Mouse (Mus musculus) lung, postnatal 4 days (tissue): ENCODE results near the gene Ldhd.

ENCODE experiments used
- DNase-seq, 2 experiments: peaks; one replicate each; pipeline ENCODE4 v3.0.0; 2021

The Ldhd gene

DNA sequence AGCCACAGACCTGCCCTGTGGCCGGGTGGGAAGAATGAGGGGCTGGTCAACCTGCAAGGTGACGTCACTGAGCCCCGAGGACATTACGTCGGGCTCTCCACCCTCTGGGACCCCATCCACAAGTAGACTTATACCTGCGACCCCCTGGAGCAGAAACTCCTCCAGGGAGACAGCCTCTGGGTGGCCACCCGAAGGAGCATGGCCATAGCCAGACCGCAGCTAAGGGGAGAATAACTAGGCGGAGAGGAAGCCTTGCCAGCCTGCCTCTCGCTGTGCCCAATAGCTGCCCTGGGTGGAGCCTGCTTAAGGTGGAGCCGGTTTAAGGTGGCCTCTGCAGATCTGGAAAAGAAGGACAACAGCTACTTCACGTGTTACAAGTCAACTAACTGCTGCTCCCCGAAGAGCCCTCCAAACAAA is at the start of gene Ldhd:
Gene Ldhd (minus strand): TSS at position 270 of the 417 bp plus-strand sequence.
- DNase-seq, result peak; percentile 52 to 56

- no peak for DNase-seq
Measured at GRCm38 (mm10) chr8:111678848-111679247, 48.7 kb upstream of the Ldhd start.

DNA sequence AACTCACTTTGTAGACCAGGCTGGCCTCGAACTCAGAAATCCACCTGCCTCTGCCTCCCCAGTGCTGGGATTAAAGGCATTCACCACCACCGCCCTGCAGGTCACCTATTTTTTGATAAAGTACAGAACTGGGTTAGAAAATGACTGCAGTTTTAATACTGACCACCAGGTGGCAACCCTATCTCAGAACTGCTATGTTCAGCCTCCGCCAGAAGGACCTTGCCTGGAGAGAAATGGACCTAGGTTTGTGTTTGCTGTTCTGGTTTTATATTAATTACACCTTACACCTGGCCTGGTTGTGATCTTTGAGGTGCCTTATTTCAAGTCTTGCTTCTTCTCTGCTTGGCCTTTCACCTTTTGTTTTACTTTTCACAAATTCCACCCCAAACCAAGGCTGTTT is 47.9 kb upstream of the Ldhd start:
- peak in 1 of 2 experiments; percentile 72 for DNase-seq

DNA sequence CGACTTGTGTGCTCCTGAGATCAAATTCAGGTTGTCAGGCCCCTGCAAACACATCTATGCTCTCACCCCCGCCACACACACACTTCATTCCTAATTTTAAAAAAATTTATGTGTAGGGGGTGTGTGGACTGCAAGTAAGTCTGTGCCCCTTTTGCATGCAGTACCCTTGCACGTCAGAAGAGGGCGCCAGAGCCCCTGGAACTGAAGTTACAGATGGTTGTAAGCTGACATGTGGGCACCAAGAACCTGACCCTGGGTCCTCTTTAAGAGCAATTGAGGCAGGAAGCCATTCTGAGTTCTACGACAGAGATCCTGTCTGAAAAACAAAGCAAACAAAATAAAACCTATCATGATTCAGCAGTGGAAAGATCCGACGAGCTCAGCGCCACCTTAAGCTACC is 46.1 kb upstream of the Ldhd start:
- DNase-seq, result no peak

DNA sequence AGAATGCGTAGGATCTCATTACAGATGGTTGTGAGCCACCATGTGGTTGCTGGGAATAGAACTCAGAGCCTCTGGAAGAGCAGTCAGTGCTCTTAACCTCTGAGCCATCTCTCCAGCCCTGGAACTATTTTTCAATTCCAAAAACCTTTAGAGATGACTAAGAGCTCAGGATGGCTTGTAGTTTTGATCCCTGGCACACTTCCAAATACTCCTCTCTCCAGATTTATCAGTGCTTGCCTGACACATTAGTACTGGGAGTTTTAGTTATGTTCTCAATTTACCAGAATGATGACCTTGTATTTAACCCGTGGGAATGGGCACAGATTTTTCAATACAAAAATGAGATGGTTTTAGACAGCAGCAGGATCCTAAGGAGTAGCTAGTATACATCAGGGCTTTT is 36.6 kb upstream of the Ldhd start:
- DNase-seq, result no peak

DNA sequence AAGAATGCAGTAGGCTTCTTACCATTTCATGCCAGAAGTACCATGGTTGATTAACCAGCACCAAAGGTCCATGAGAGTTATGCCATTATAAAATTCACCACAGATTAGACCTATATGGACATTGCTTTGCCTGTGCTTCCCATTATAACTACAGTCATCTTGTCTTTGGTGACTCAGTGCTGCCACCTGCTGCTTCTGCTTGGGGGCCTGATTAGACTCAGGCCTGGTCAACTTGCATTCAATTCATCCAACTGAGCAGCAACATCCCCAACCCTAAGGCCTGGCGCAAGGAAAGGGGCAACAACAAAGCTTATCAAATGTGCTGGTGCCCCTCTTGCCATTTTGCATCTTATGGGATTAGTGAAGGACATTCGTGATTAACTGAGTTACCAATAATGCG is 32.3 kb upstream of the Ldhd start:
- peak; percentile 71 to 85 for DNase-seq

- DNase-seq, result no peak
Measured at GRCm38 (mm10) chr8:111658819-111659423, 28.7 kb upstream of the Ldhd start.

DNA sequence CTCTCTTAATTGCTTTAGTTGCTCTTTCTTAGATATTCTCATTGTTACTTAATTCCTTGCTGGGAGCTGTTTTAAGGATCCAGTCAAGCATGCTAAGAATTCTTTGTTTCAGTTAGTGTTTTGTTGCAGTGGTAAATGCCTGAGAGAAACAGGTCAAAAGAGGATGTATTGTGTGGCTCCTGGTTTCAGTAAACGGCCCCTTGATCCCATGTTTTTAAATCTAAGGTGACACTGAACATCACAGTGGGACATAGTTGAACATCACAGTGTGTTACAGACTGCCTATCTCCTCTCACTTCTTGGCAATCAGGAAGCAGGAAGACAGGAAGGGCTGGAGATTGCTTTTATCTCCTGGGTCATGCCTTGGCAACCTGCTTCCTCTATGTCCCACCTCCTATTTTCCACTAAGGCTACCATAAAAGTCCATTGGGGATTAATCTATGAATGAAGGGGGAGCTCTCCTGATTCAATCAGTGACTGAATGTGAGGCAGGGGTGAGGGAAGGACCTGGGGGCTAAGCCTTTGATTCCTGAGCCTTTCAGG is 27.2 kb upstream of the Ldhd start:
- no peak for DNase-seq

- DNase-seq, result no peak
Measured at GRCm38 (mm10) chr8:111653524-111653923, 23.4 kb upstream of the Ldhd start.

DNA sequence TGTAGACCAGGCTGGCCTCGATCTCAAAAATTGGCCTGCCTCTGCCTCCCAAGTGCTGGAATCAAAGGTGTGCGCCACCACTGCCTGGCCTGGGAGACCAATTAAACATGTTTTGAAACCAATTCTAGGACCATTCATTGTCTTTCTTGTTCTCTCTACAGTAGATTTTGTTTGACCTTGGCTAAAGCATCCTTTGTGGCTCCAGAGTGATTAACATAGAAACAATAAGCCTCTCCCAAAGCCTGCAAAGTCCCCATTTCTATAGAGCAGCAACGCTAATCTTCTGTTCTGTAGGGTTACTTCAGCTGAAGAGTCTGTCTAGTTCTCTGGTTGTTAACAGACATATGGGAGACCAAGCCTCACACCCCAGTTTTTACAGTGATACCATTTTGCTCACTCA is 20.5 kb upstream of the Ldhd start:
- no peak for DNase-seq

GRCm38 (mm10) chr8:111648834-111649233 is 18.7 kb upstream of the Ldhd start:
- DNase-seq, result no peak

DNA sequence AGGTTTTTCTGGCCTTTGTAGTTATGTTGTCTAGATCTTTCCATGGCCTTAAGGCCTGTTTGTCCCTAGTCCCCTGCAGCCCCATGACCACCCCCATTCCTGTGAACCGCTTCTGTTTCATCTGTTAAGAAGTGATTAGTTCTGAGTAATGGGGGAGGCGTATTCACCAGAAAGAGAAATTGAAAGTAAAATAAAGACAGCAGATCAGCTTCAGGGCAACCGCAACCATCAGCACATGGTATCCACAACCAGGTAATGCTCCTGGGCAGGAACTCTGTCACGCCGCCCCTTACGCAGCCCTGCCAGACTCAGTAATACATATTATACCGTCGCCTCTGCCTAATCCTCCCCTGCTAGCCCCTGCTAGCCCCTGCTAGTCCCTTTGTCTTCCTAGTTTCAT is 15.5 kb upstream of the Ldhd start:
- DNase-seq, result no peak

DNA sequence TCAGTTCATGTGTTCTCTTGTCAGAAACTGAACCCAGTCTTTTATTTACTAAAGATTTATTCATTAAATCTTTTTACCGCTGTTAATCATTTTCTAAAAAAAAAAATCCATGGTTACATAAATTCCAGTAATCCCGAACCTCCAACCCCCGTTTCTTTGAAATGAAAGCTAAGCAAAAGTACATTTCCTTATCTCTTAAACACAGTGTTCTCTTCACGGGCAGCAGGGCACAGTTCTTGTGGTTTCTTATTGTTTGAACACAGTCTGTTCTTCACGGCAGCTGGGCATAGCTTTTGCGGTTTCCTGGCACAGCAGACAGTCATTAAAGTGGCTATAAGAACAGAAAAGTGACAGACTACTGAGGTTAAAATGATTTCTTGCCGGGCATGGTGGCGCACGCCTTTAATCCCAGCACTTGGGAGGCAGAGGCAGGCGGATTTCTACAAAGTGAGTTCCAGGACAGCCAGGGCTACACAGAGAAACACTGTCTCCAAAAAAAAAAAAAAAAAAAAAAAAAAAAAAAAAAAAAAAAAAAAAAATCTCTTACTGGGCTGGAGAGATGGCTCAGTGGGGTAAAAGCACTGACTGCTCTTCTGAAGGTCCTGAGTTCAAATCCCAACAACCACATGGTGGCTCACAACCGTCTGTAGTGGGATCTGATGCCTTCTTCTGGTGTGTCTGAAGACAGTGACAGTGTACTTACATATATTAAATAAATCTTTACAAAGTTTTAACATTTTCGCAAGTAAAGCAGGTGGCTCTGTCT is 14.3 kb upstream of the Ldhd start:
- peak; percentile 34 to 49 for DNase-seq

GRCm38 (mm10) chr8:111643264-111644141 is 13.3 kb upstream of the Ldhd start, which contains the start of gene Zfp1:
Gene Zfp1, plus strand, starts transcription at chr8:111643401.
- DNase-seq, result peak; percentile 91 to 93

- DNase-seq, result no peak
Measured at GRCm38 (mm10) chr8:111642939-111643263, 12.7 kb upstream of the Ldhd start.

- no peak for DNase-seq
Measured at GRCm38 (mm10) chr8:111642496-111642895, 12.3 kb upstream of the Ldhd start.

GRCm38 (mm10) chr8:111641064-111641463 is 10.9 kb upstream of the Ldhd start:
- no peak for DNase-seq

- DNase-seq, result no peak
Measured at GRCm38 (mm10) chr8:111638086-111638485, 7.9 kb upstream of the Ldhd start.

GRCm38 (mm10) chr8:111632976-111633375 is 2.8 kb upstream of the Ldhd start:
- DNase-seq, result no peak

- no peak for DNase-seq
Measured at GRCm38 (mm10) chr8:111631589-111631988, 1.4 kb upstream of the Ldhd start.

DNA sequence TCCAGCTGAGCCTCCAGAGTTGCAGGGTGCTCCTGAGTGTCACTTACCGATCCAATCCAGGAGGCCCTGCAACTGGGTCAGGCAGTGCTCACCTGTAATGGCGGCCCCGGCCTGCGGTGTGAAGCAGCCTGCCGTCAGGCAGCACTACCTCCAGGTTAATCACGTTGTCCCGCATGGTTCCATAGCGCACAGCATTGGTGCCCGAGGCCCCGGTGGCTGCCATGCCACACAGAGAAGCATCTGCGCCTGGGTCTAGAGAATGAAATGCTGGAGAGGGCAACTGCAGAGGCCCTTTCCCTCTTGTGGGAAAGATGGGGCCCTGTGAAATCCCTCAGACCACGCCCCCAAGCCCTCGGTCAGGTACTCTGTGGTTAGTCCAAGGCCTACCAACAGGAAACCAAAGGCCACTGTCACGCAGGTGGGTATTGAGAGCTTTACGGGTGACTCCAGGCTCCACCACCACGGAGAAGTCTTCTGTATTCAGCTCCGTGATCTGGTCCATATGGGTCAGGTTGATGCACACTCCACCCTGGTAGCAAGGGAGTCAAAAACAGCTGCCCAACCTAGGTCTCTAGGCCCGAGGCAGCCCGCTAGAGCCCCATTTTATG is 1.2 kb downstream of the Ldhd start:
- no peak for DNase-seq

DNA sequence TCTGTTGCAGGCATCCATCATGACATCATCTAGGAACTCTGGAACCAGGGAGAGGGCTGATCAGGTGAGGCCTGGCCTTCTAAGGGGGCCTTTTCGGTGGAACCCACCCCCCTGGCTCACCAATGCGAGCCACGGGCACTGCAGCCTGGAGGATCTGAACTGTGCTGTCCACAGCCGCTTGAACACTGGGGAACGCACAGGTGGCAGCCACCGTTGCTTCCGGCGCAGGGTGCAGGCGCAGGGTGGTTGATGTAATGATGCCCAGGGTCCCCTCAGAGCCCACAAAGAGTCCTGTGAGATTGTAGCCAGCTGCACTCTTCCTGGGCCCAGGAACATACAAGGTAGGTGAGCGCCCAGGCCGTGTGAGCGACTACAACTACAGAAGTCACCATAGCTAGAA is 1.8 kb downstream of the Ldhd start:
- DNase-seq, result no peak

- no peak for DNase-seq
Measured at GRCm38 (mm10) chr8:111627923-111628322, 2.3 kb downstream of the Ldhd start.
